Mouse (Mus musculus) thymus, adult 2 months (tissue): ENCODE data around the gene Slc20a1.

Source experiments
- CTCF ChIP-seq: fragments of 200-500 bp; IDR thresholded peaks from 2 replicates; pipeline ENCODE4 v1.5.1; 2012; ENCODE audit warnings: mild to moderate bottlenecking, control low read depth, low read length, moderate library complexity, borderline replicate concordance; ENCODE audit not compliant: control insufficient read depth, poor library complexity, insufficient read depth; ENCODE audit errors: extremely low read depth
- POLR2A ChIP-seq: fragments of 200-500 bp; IDR thresholded peaks from 2 replicates; pipeline ENCODE4 v1.6.1; 2012; ENCODE audit warnings: mild to moderate bottlenecking, low read length, control low read depth, moderate library complexity; ENCODE audit not compliant: control insufficient read depth, poor library complexity, insufficient read depth; ENCODE audit errors: extremely low read depth

GRCm38 (mm10) chr2:129246436-129246835 is 47.9 kb downstream of the Slc20a1 start:
- no peak for TF ChIP-seq CTCF
- TF ChIP-seq POLR2A: no peak
